Mouse (Mus musculus) forebrain, embryonic 14.5 days (tissue): ENCODE results near the gene Rsrc2. TPM values are rescaled to one million over a fixed set of nuclear protein-coding genes. Genes with fewer than 3 reads are reported as not detected.
A peak's percentile ranks its signal among the peaks of the same experiment; 100 is the strongest.
"Not testable (repeated sequence)": the region's sequence is repeated elsewhere in the genome, so short reads cannot be mapped to it uniquely, and the experiment has no call there.

Experiments used
- ATAC-seq: fragments of 200-750 bp; cut with Nextera tagmentation; 2 replicates; pipeline ENCODE4 v1.8.0; 2017; ENCODE audit warnings: mild to moderate bottlenecking, moderate library complexity
- DNase-seq: peaks from one replicate; pipeline ENCODE4 v3.0.0-alpha.2; 2015; ENCODE audit warnings: low spot score
- H3K27ac ChIP-seq: fragments of 300-500 bp; sonication (generic); 2 replicates; pipeline ENCODE4 v1.5.1; 2014; ENCODE audit warnings: low read depth, mild to moderate bottlenecking, control low read depth, low read length, moderate library complexity
- H3K27me3 ChIP-seq: fragments of 300-500 bp; sonication (generic); replicated peaks from 2 replicates; pipeline ENCODE4 v1.6.1; 2014; ENCODE audit warnings: low read length, control low read depth, mixed read lengths; ENCODE audit not compliant: control insufficient read depth, insufficient read depth
- H3K36me3 ChIP-seq: fragments of 300-500 bp; sonication (generic); 2 replicates; pipeline ENCODE4 v1.6.1; 2014; ENCODE audit warnings: low read length, control low read depth; ENCODE audit not compliant: control insufficient read depth, insufficient read depth
- H3K4me1 ChIP-seq: fragments of 300-500 bp; sonication (generic); 2 replicates; pipeline ENCODE4 v1.6.1; 2014; ENCODE audit warnings: antibody characterized with exemption, low read length, control low read depth; ENCODE audit not compliant: control insufficient read depth, insufficient read depth
- H3K4me2 ChIP-seq: fragments of 300-500 bp; sonication (generic); 2 replicates; pipeline ENCODE4 v1.6.1; 2014; ENCODE audit warnings: mild to moderate bottlenecking, control low read depth, low read length
- H3K4me3 ChIP-seq: fragments of 300-500 bp; sonication (generic); 2 replicates; pipeline ENCODE4 v1.5.1; 2014; ENCODE audit warnings: low read depth, low read length, control low read depth
- H3K9ac ChIP-seq: fragments of 300-500 bp; sonication (generic); 2 replicates; pipeline ENCODE4 v1.6.1; 2014; ENCODE audit warnings: mild to moderate bottlenecking, low read length, control low read depth, moderate library complexity
- H3K9me3 ChIP-seq: fragments of 300-500 bp; sonication (generic); replicated peaks from 2 replicates; pipeline ENCODE4 v1.6.1; 2016; ENCODE audit warnings: low read length, control low read depth, mixed read lengths; ENCODE audit not compliant: control insufficient read depth
- WGBS: fragments of 180-500 bp; shearing (Covaris S2); extraction: QIAGEN DNeasy Blood & Tissue Kit; methylation state at CpG from one replicate; pipeline ENCODE4 v1.1.7; 2014; 5-methylcytosine and 5-hydroxymethylcytosine counted together
- polyA plus RNA-seq: library from polyadenylated mRNA; unstranded; fragments of >200 nt; fragmentation: Nextera tagmentation; extraction: Ambion mirVana; gene quantifications from 2 replicates; pipeline ENCODE4 v1.2.1, GENCODE M21; 2014

The Rsrc2 gene
- 126 and 143 TPM in 2 replicates for polyA plus RNA-seq

- Histone ChIP-seq H3K9ac (peak within 1 kb of the TSS; percentile 74), H3K27ac (peak within 1 kb of the TSS; percentile 95), H3K4me2 (peak within 1 kb of the TSS; percentile 85), H3K4me3 (peak within 1 kb of the TSS; percentile 75), H3K27me3 (no peaks in the 10 kb centered on the region), H3K9me3 (no peaks in the 10 kb centered on the region), H3K36me3 (peaks cover 12% of the 10 kb centered on the region), H3K4me1 (peaks cover 18% of the 10 kb centered on the region)
- DNase-seq (peak; percentile 100), ATAC-seq (peak; percentile 99)
- WGBS = under 1% methylated on average over 62 of the region's 63 CpGs
Measured at GRCm38 (mm10) chr5:123749065-123750064, at the start of gene Rsrc2, which contains the start of gene Kntc1. Gene Rsrc2, minus strand, starts transcription at chr5:123749414. Gene Kntc1, plus strand, starts transcription at chr5:123749716.

- H3K27me3 ChIP-seq = no peaks in the 10 kb centered on the region
- no peak overlapping the region for H3K9ac ChIP-seq
- ATAC-seq = no peak
- 85% methylated on average over 2 of the region's 2 CpGs for WGBS
- no peaks in the 10 kb centered on the region for H3K9me3 ChIP-seq
- H3K4me1 ChIP-seq = no peaks in the 10 kb centered on the region
- H3K4me2 ChIP-seq = no peak overlapping the region
- no peak overlapping the region for H3K4me3 ChIP-seq
- H3K36me3 ChIP-seq = peaks cover 68% of the 10 kb centered on the region
- DNase-seq = no peak
- no peak overlapping the region for H3K27ac ChIP-seq
Measured at GRCm38 (mm10) chr5:123793081-123793480, 43.9 kb upstream of the Rsrc2 start.

- DNase-seq = no peak
- WGBS = 92% methylated on average over 7 of the region's 7 CpGs
Measured at GRCm38 (mm10) chr5:123788976-123789375, 39.8 kb upstream of the Rsrc2 start.

GRCm38 (mm10) chr5:123781864-123782263 lies 32.6 kb upstream of the Rsrc2 start:
- Histone ChIP-seq H3K9ac (no peak overlapping the region), H3K9me3 (no peaks in the 10 kb centered on the region), H3K27me3 (no peaks in the 10 kb centered on the region), H3K27ac (no peak overlapping the region), H3K36me3 (peaks cover 77% of the 10 kb centered on the region), H3K4me2 (no peak overlapping the region), H3K4me3 (no peak overlapping the region), H3K4me1 (no peaks in the 10 kb centered on the region)
- DNase-seq = no peak
- WGBS = 93% methylated on average over 4 of the region's 4 CpGs
- no peak for ATAC-seq

More at GRCm38 (mm10) chr5:123788976-123789375, 39.8 kb upstream of the Rsrc2 start:
- no peaks in the 10 kb centered on the region for H3K27me3 ChIP-seq
- no peaks in the 10 kb centered on the region for H3K9me3 ChIP-seq
- H3K4me3 ChIP-seq = no peak overlapping the region
- no peak overlapping the region for H3K9ac ChIP-seq
- no peak for ATAC-seq
- H3K36me3 ChIP-seq = peaks cover 71% of the 10 kb centered on the region
- H3K4me1 ChIP-seq = no peaks in the 10 kb centered on the region
- no peak overlapping the region for H3K27ac ChIP-seq
- no peak overlapping the region for H3K4me2 ChIP-seq

- Histone ChIP-seq H3K4me1 (no peaks in the 10 kb centered on the region), H3K9me3 (no peaks in the 10 kb centered on the region), H3K27me3 (no peaks in the 10 kb centered on the region), H3K4me2 (no peak overlapping the region), H3K27ac (no peak overlapping the region), H3K9ac (no peak overlapping the region), H3K4me3 (no peak overlapping the region), H3K36me3 (peaks cover 79% of the 10 kb centered on the region)
- 97% methylated on average over 8 of the region's 8 CpGs for WGBS
- ATAC-seq (no peak), DNase-seq (no peak)
Measured at GRCm38 (mm10) chr5:123780716-123781115, 31.5 kb upstream of the Rsrc2 start.

- Histone ChIP-seq H3K27ac (no peak overlapping the region), H3K27me3 (no peaks in the 10 kb centered on the region), H3K9ac (no peak overlapping the region), H3K4me2 (no peak overlapping the region), H3K4me3 (no peak overlapping the region), H3K9me3 (no peaks in the 10 kb centered on the region), H3K36me3 (peaks cover 65% of the 10 kb centered on the region), H3K4me1 (no peaks in the 10 kb centered on the region)
- WGBS = 96% methylated on average over 9 of the region's 9 CpGs
- no peak for ATAC-seq
- no peak for DNase-seq
Measured at GRCm38 (mm10) chr5:123773441-123773840, 24.2 kb upstream of the Rsrc2 start.

GRCm38 (mm10) chr5:123766455-123766854 lies 17.2 kb upstream of the Rsrc2 start:
- H3K9ac ChIP-seq, H3K27ac ChIP-seq, ATAC-seq, DNase-seq, H3K27me3 ChIP-seq, H3K4me1 ChIP-seq, H3K9me3 ChIP-seq, H3K4me2 ChIP-seq, H3K4me3 ChIP-seq: not testable (repeated sequence)
- peaks cover 53% of the 10 kb centered on the region for H3K36me3 ChIP-seq
- WGBS = 92% methylated on average over 11 of the region's 11 CpGs

GRCm38 (mm10) chr5:123765506-123765905 lies 16.3 kb upstream of the Rsrc2 start:
- H3K9ac ChIP-seq = no peak overlapping the region
- no peak overlapping the region for H3K4me2 ChIP-seq
- H3K27ac ChIP-seq = no peak overlapping the region
- whole genome bisulfite sequencing = 95% methylated on average over 11 of the region's 11 CpGs
- no peaks in the 10 kb centered on the region for H3K9me3 ChIP-seq
- ATAC-seq = no peak
- H3K4me3 ChIP-seq = no peak overlapping the region
- no peak for DNase-seq
- peaks cover 54% of the 10 kb centered on the region for H3K36me3 ChIP-seq
- H3K27me3 ChIP-seq = no peaks in the 10 kb centered on the region
- no peaks in the 10 kb centered on the region for H3K4me1 ChIP-seq
